Mouse (Mus musculus): ENCODE data around the gene Glud1.

- TF ChIP-seq MYOD1 (IDR thresholded peaks at IDR 0.05; ENCODE audit: control insufficient read depth in 1 of 3, insufficient read length in 2 of 3, low read depth in 2 of 3): no peak
- TF ChIP-seq TCF12 (IDR thresholded peaks at IDR 0.05; ENCODE audit: insufficient read depth, poor library complexity, severe bottlenecking): no peak
- no peak for TF ChIP-seq POLR2A (IDR thresholded peaks at IDR 0.05; ENCODE audit: insufficient read length, low read depth)
- no peak for TF ChIP-seq USF1 (IDR thresholded peaks at IDR 0.05; ENCODE audit: low read depth)
- TF ChIP-seq MAX (IDR thresholded peaks at IDR 0.05; ENCODE audit: low read depth): no peak
- no peak for TF ChIP-seq E2F4 (IDR thresholded peaks at IDR 0.05; ENCODE audit: insufficient read depth)
- TF ChIP-seq POLR2AphosphoS2 (IDR thresholded peaks at IDR 0.05; ENCODE audit: insufficient read length, low read depth): no peak
Measured at GRCm38 (mm10) chr14:34318113-34318512, 7.6 kb downstream of the Glud1 start.

Data from myocyte (in vitro differentiated cells).